Mouse (Mus musculus) left cerebral cortex, adult 9 months (tissue): ENCODE measurements at regions not wholly inside any gene's neighbourhood (a gene's known extent, or its start where the extent isn't known, plus 50 kb on each side); places are given as distances from the start of the nearest gene placed in this dataset.
A peak's percentile ranks its signal among the peaks of the same experiment; 100 is the strongest.

ENCODE experiments used
- DNase-seq, 2 experiments: peaks; one replicate each; pipeline ENCODE4 v3.0.0; 2022; ENCODE audit warnings: low spot score in 2 of 2

DNA sequence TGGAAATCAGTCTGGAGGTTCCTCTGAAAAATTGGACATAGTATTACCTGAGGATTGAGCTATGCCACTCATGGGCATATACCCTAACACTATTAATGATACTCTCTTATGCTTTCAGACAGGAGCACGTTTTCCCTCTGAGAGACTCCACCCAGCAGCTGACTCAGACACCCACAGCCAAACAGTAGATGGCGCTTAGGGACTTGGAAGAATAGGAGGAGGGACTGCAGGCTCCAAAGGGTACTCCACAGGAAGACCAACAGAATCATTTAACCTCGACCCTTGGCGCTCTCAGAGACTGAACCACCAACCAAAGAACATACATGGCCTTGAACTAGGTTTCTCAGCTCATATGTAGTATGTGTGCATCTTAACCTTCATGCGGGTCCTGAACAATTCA is 216.0 kb upstream of the Fut9 start:
- DNase-seq, result no peak

DNA sequence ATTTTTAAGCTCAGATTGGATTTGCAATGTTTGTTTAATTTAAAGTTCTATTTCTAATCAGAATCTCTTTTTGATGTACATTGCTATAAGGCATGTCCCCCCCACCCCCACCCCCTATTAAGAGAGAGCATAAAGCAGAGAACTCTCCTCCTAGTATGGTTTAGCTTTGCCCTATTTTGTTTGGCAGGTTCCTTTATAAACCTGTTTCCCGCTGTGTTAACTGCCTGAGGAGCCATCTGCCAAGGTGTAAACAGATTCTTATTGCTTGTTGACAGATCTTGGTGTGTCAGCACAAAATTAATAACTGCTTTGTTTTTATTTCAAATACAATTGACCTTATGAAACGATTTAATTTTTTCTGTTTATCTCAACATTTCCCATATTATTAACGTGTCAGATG is 200.3 kb upstream of the Fut9 start:
- DNase-seq, result no peak

DNA sequence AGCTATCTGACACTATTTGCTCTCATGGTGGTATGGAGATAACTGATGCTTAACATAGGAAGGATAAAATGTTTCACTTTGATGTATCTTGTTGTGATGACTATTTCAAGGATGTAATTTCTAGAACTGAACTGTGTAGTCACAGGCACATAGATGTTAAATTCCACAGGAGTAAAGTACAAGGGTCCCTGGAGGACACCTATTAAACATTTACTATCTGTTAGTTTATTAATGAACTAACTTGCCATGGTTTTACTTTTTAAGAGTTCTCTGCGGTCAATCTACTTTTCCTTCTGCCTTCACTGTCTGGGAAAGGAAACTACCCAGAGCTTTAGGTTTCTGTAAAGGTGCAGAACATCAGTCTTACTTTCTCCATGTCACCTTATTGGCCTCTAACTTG is 198.5 kb upstream of the Fut9 start:
- DNase-seq, result no peak

DNA sequence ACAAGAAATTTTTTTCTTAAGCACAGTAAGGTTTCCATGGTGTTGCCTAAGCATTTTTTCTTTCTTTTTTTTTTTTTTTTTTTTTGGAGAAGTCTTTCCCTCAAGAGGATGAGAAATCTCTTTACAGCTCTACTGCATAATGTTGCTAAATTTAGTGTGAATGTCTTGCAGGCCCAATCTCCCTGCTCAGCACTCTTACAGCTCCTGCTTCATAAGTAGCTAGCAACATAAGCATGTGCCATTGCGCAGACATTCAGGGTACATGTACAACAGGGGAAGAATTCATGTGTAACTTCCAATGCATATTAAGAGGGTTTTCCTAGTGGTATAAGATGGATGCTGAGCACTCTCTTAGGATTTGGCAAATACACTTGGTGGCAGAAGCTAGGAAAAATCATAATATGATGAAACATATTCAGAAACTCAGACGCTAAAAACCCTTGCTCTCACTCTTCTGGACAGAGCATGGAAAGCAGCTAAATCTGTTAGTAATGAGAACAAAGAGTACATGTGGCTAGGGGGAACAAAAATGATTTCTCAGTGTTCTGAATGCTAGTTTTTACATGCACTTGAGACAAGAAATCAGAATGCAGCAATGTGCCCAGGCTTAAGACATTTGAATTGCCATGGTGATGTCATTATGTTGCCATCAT is 155.8 kb upstream of the Fut9 start:
- peak in 1 of 2 experiments; percentile 21 for DNase-seq

DNA sequence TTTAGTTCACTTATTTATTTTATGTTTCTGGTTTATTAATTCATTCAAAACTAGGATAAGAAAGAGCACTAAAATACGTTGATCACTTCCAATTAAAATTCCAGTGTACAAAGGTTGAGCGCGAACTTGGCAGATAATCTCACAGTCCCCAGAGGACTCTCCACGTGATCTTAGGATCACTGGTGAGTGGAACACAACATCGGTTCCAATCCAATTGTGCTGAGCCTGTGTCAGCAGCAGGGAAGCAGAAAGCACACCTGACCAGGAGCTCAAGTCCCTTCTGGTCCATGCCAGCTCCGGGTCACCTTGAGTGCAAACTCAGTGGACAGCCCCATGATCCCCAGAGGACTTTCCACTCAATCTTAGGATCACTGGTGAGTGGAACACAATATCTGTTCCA is 132.5 kb upstream of the Fut9 start:
- DNase-seq, result no peak

DNA sequence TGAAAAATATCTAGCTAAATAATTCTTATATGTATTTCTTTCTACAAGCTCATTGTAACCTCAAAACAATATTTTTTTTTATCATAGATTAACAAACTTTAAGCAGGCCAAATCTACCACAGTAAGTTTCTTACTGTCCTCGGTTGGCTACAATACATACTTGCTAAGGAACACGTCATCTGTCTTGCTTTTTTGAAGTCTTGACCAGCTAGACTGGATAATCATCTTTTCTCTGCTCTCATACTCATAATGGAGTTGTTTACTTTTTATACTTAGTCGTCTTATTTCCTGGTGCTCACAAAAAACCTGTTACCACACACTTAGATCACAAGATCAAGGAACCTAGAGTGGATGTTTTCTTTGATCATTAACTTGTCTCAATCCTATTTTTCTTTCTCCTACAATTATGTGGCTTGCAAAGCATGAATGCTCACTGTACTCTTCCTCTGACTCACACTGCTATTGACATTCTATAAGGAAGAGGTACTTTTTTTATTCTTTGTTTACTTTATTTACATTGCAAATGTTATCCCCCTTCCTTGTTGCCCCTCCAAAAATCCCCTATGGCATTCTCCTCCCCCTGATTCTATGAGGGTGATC is 95.4 kb upstream of the Fut9 start:
- DNase-seq, result no peak

DNA sequence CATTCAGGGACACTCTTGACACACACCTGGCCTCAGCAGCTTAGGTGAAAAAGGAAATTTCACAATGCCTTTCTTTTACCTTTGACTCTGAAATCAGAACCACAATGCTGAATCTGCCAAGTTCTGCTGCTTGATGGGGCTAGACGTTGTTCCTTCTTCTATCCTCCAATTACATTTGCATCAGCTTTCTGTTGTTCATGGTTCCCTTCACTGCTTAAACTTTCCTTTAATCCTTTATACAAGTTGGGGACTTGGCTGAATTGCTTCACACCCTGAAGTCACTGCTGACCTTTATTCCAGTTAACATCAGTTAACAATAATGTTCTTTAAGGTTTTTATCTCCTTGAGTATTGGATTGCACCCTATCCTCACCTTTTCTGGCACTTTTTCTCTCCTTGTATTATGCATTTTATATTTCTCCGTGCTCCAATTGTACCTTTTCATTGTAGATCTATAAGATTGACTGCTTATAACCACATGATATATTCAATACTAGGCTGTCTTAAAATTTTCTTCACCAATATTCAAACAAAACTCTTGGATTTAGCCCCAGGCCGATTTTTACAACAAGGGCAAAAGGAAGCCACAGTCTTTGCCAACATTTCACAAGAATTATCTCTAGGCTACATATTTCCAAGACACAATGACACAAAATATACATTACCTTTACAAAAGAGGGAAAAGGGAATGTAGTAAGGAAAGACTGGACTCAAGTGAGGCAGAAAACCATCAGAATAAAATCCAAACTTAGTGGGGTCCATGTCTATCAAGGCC is 92.0 kb upstream of the Fut9 start:
- no peak for DNase-seq
